Mouse (Mus musculus) CH12.LX (cell line): ENCODE results near the gene Usp45. TPM values are rescaled to one million over a fixed set of nuclear protein-coding genes. Genes with fewer than 3 reads are reported as not detected.
A peak's percentile ranks its signal among the peaks of the same experiment; 100 is the strongest.

Source experiments
- DNase-seq: peaks from one replicate; pipeline ENCODE4 v3.0.0-alpha.2; 2013; ENCODE audit errors: extremely low read depth
- H3K27ac ChIP-seq: 2 replicates; pipeline ENCODE4 v1.5.1; 2012; ENCODE audit warnings: low read depth, mild to moderate bottlenecking, control low read depth, moderate library complexity; ENCODE audit not compliant: insufficient read depth
- H3K27me3 ChIP-seq: replicated peaks from 2 replicates; pipeline ENCODE3; 2012; ENCODE audit warnings: inconsistent platforms
- H3K36me3 ChIP-seq, 2 experiments: replicated peaks in 1 of 2; 2 replicates each; pipeline versions ENCODE3 to v1.6.1; 2012; ENCODE audit warnings: inconsistent platforms in 1 of 2, low read length in 1 of 2, mild to moderate bottlenecking in 1 of 2, mixed read lengths in 1 of 2, moderate library complexity in 1 of 2; ENCODE audit not compliant: control insufficient read depth in 1 of 2, insufficient read depth in 1 of 2
- H3K4me1 ChIP-seq, 2 experiments: 2 replicates each; pipeline ENCODE4 v1.6.1; 2012; ENCODE audit warnings: inconsistent platforms in 1 of 2, moderate library complexity in 1 of 2; ENCODE audit not compliant: insufficient read depth in 2 of 2, control insufficient read depth in 1 of 2
- H3K4me2 ChIP-seq: 2 replicates; pipeline ENCODE4 v1.6.1; 2012; ENCODE audit warnings: low read depth, mild to moderate bottlenecking, control low read depth; ENCODE audit not compliant: poor library complexity, insufficient read depth, severe bottlenecking
- H3K4me3 ChIP-seq, 3 experiments: fragments of 150-350 bp in 1 of 3; sonication (generic) in 1 of 3; replicated peaks in 1 of 3; 2 replicates each; pipeline versions ENCODE3 to v1.5.1; 2011 to 2012; ENCODE audit warnings: low read depth in 2 of 3, low read length in 2 of 3, mild to moderate bottlenecking in 2 of 3, moderate library complexity in 2 of 3, control low read depth in 1 of 3, improper control_type of control experiment in 1 of 3, inconsistent platforms in 1 of 3, mixed read lengths in 1 of 3; ENCODE audit not compliant: poor library complexity in 1 of 3
- H3K79me2 ChIP-seq: replicated peaks from 2 replicates; pipeline ENCODE4 v1.6.1; 2012; ENCODE audit warnings: mild to moderate bottlenecking, moderate library complexity; ENCODE audit not compliant: control insufficient read depth, poor library complexity, insufficient read depth, severe bottlenecking; ENCODE audit errors: extremely low read depth
- H3K9ac ChIP-seq: 2 replicates; pipeline ENCODE4 v1.6.1; 2012; ENCODE audit warnings: low read depth, mild to moderate bottlenecking, control low read depth, moderate library complexity; ENCODE audit not compliant: insufficient read depth
- H3K9me3 ChIP-seq: replicated peaks from 2 replicates; pipeline ENCODE3; 2012; ENCODE audit warnings: low read length, inconsistent platforms, mixed read lengths
- BHLHE40 ChIP-seq: IDR thresholded peaks from 2 replicates; pipeline ENCODE4 v1.6.1; 2011; ENCODE audit warnings: mild to moderate bottlenecking, low read depth, low read length, improper control_type of control experiment
- CHD2 ChIP-seq: IDR thresholded peaks from 2 replicates; pipeline ENCODE4 v1.6.1; 2011; ENCODE audit warnings: low read length, improper control_type of control experiment
- CTCF ChIP-seq, 2 experiments: IDR thresholded peaks in 1 of 2; conservative IDR thresholded peaks in 1 of 2; 2 replicates each; pipeline ENCODE4 v1.5.1; 2011 to 2012; ENCODE audit warnings: low read depth in 2 of 2, low read length in 2 of 2, improper control_type of control experiment in 1 of 2, inconsistent platforms in 1 of 2, mild to moderate bottlenecking in 1 of 2, moderate library complexity in 1 of 2
- E2F4 ChIP-seq: IDR thresholded peaks from 2 replicates; pipeline ENCODE4 v1.6.1; 2011; ENCODE audit warnings: low read depth, low read length, improper control_type of control experiment; ENCODE audit not compliant: insufficient replicate concordance
- ELF1 ChIP-seq: IDR thresholded peaks from 2 replicates; pipeline ENCODE4 v1.6.1; 2014; ENCODE audit warnings: low read depth, mild to moderate bottlenecking, inconsistent platforms, low read length, improper control_type of control experiment
- EP300 ChIP-seq: IDR thresholded peaks from 2 replicates; pipeline ENCODE4 v1.6.1; 2011; ENCODE audit warnings: low read length, improper control_type of control experiment
- ETS1 ChIP-seq: conservative IDR thresholded peaks from 2 replicates; pipeline ENCODE4 v1.6.1; 2012; ENCODE audit warnings: low read depth, mild to moderate bottlenecking, inconsistent platforms, low read length, improper control_type of control experiment, moderate library complexity
- GABPA ChIP-seq: IDR thresholded peaks from 2 replicates; pipeline ENCODE4 v1.6.1; 2012; ENCODE audit warnings: low read depth, low read length, improper control_type of control experiment, inconsistent platforms; ENCODE audit not compliant: insufficient replicate concordance
- HCFC1 ChIP-seq: IDR thresholded peaks from 2 replicates; pipeline ENCODE4 v1.6.1; 2012; ENCODE audit warnings: low read depth, mild to moderate bottlenecking, inconsistent platforms, low read length, improper control_type of control experiment
- IRF4 ChIP-seq: IDR thresholded peaks from 2 replicates; pipeline ENCODE4 v1.6.1; 2014; ENCODE audit warnings: low read depth, mild to moderate bottlenecking, inconsistent platforms, low read length, improper control_type of control experiment
- JUN ChIP-seq: IDR thresholded peaks from 2 replicates; pipeline ENCODE4 v1.6.1; 2011; ENCODE audit warnings: low read depth, mild to moderate bottlenecking, low read length, improper control_type of control experiment, moderate library complexity; ENCODE audit not compliant: insufficient read depth
- JUND ChIP-seq: conservative IDR thresholded peaks from 2 replicates; pipeline ENCODE4 v1.6.1; 2011; ENCODE audit warnings: low read depth, low read length, improper control_type of control experiment
- KAT2A ChIP-seq: IDR thresholded peaks from 2 replicates; pipeline ENCODE4 v1.6.1; 2012; ENCODE audit warnings: low read length, improper control_type of control experiment, inconsistent platforms; ENCODE audit not compliant: insufficient replicate concordance
- MAFK ChIP-seq: IDR thresholded peaks from 2 replicates; pipeline ENCODE4 v1.6.1; 2011; ENCODE audit warnings: low read length, improper control_type of control experiment; ENCODE audit not compliant: insufficient replicate concordance
- MAX ChIP-seq: IDR thresholded peaks from 2 replicates; pipeline ENCODE4 v1.6.1; 2011; ENCODE audit warnings: low read length, improper control_type of control experiment
- MAZ ChIP-seq: IDR thresholded peaks from 2 replicates; pipeline ENCODE4 v1.6.1; 2012; ENCODE audit warnings: low read depth, mild to moderate bottlenecking, inconsistent platforms, low read length, improper control_type of control experiment, moderate library complexity
- MEF2A ChIP-seq: IDR thresholded peaks from 2 replicates; pipeline ENCODE4 v1.6.1; 2014; ENCODE audit warnings: low read depth, mild to moderate bottlenecking, inconsistent platforms, low read length, improper control_type of control experiment, borderline replicate concordance
- MXI1 ChIP-seq: IDR thresholded peaks from 2 replicates; pipeline ENCODE4 v1.6.1; 2011; ENCODE audit warnings: mild to moderate bottlenecking, low read depth, low read length, improper control_type of control experiment
- MYC ChIP-seq: IDR thresholded peaks from 2 replicates; pipeline ENCODE4 v1.6.1; 2011; ENCODE audit warnings: low read depth, mild to moderate bottlenecking, improper control_type of control experiment, low read length
- NELFE ChIP-seq: IDR thresholded peaks from 2 replicates; pipeline ENCODE4 v1.6.1; 2011; ENCODE audit warnings: low read depth, low read length, improper control_type of control experiment
- NRF1 ChIP-seq: IDR thresholded peaks from 2 replicates; pipeline ENCODE4 v1.6.1; 2014; ENCODE audit warnings: low read depth, mild to moderate bottlenecking, inconsistent platforms, low read length, improper control_type of control experiment, moderate library complexity
- PAX5 ChIP-seq: IDR thresholded peaks from 2 replicates; pipeline ENCODE4 v1.6.1; 2012; ENCODE audit warnings: low read length, inconsistent platforms, mixed read lengths
- POLR2A ChIP-seq: IDR thresholded peaks from 2 replicates; pipeline ENCODE4 v1.6.1; 2011; ENCODE audit warnings: low read depth, mild to moderate bottlenecking, improper control_type of control experiment, low read length
- POLR2AphosphoS2 ChIP-seq: IDR thresholded peaks from 2 replicates; pipeline ENCODE4 v1.6.1; 2011; ENCODE audit warnings: low read depth, low read length, improper control_type of control experiment
- RAD21 ChIP-seq: IDR thresholded peaks from 2 replicates; pipeline ENCODE4 v1.6.1; 2011; ENCODE audit warnings: low read depth, mild to moderate bottlenecking, low read length, improper control_type of control experiment, moderate library complexity
- RCOR1 ChIP-seq: conservative IDR thresholded peaks from 2 replicates; pipeline ENCODE4 v1.6.1; 2012; ENCODE audit warnings: low read depth, mild to moderate bottlenecking, inconsistent platforms, low read length, improper control_type of control experiment
- SIN3A ChIP-seq: IDR thresholded peaks from 2 replicates; pipeline ENCODE4 v1.6.1; 2012; ENCODE audit warnings: low read length, improper control_type of control experiment, inconsistent platforms
- SMC3 ChIP-seq: IDR thresholded peaks from 2 replicates; pipeline ENCODE4 v1.6.1; 2011; ENCODE audit warnings: low read depth, low read length, improper control_type of control experiment
- TBP ChIP-seq: conservative IDR thresholded peaks from 2 replicates; pipeline ENCODE4 v1.6.1; 2011; ENCODE audit warnings: low read depth, low read length, improper control_type of control experiment
- TCF12 ChIP-seq: IDR thresholded peaks from 2 replicates; pipeline ENCODE4 v1.6.1; 2014; ENCODE audit warnings: low read depth, mild to moderate bottlenecking, inconsistent platforms, low read length, improper control_type of control experiment
- UBTF ChIP-seq: IDR thresholded peaks from 2 replicates; pipeline ENCODE4 v1.6.1; 2012; ENCODE audit warnings: low read depth, mild to moderate bottlenecking, inconsistent platforms, low read length, improper control_type of control experiment, moderate library complexity
- USF1 ChIP-seq: IDR thresholded peaks from 2 replicates; pipeline ENCODE4 v1.6.1; 2014; ENCODE audit warnings: low read depth, mild to moderate bottlenecking, inconsistent platforms, low read length, improper control_type of control experiment
- USF2 ChIP-seq: conservative IDR thresholded peaks from 2 replicates; pipeline ENCODE4 v1.6.1; 2011; ENCODE audit warnings: low read depth, low read length, improper control_type of control experiment
- ZC3H11A ChIP-seq: IDR thresholded peaks from 2 replicates; pipeline ENCODE4 v1.6.1; 2012; ENCODE audit warnings: low read depth, mild to moderate bottlenecking, inconsistent platforms, low read length, improper control_type of control experiment
- ZKSCAN1 ChIP-seq: IDR thresholded peaks from 2 replicates; pipeline ENCODE4 v1.6.1; 2012; ENCODE audit warnings: low read depth, inconsistent platforms, low read length, improper control_type of control experiment, borderline replicate concordance
- ZMIZ1 ChIP-seq: IDR thresholded peaks from 2 replicates; pipeline ENCODE4 v1.6.1; 2012; ENCODE audit warnings: low read depth, mild to moderate bottlenecking, inconsistent platforms, low read length, improper control_type of control experiment
- ZNF384 ChIP-seq: IDR thresholded peaks from 2 replicates; pipeline ENCODE4 v1.6.1; 2012; ENCODE audit warnings: low read depth, low read length, improper control_type of control experiment, inconsistent platforms
- dilution Hi-C: fragments of 300-500 bp; cut with MboI; formaldehyde crosslinking; loops from 2 replicates; pipeline ENCODE4 v1.14.3; 2020; ENCODE audit warnings: low sequenced_read_pairs; ENCODE audit not compliant: extremely low pct_unique_long_range_greater_than_20kb, extremely low pct_ligation_motif_present
- in situ Hi-C: fragments of 300-500 bp; cut with MboI; formaldehyde crosslinking; loops from 3 replicates; pipeline ENCODE4 v1.14.3; 2019; ENCODE audit warnings: low sequenced_read_pairs, low pct_ligation_motif_present, low pct_unique_long_range_greater_than_20kb, mixed read lengths
- polyA plus RNA-seq: library from polyadenylated mRNA; unstranded; fragments of >175 nt; gene quantifications from 2 replicates; pipeline ENCODE4 v1.2.1, GENCODE M21; 2012; ENCODE audit warnings: low read depth; ENCODE audit not compliant: insufficient read length
- total RNA-seq, 2 experiments: library from RNA; depleted of rRNA; stranded (reverse); fragments of 300-350 nt in 1 of 2; fragments of >200 nt in 1 of 2; gene quantifications; 2 replicates each; pipeline ENCODE4 v1.2.3; 2012 to 2014

Usp45 gene
- total and polyA plus RNA-seq, 3 experiments = 16.7 to 30.6 (median 17.5) TPM

GRCm38 (mm10) chr4:21879565-21880220, 112.7 kb downstream of the Usp45 start, which contains the start of gene Coq3:
Gene Coq3 (plus strand): TSS chr4:21879673.
- peaks cover 4 to 9% of the 10 kb centered on the region in 2 experiments; a peak in 3 of 4 replicates for H3K4me1 ChIP-seq
- peak within 1 kb of the TSS; percentile 63 for H3K27ac ChIP-seq
- no peaks in the 10 kb centered on the region for H3K9me3 ChIP-seq
- H3K4me2 ChIP-seq = peak within 1 kb of the TSS; percentile 52
- H3K79me2 ChIP-seq = no peaks in the 10 kb centered on the region; the same call in 1 of the 2 replicates
- no peaks in the 10 kb centered on the region for H3K27me3 ChIP-seq
- peak; percentile 82 for DNase-seq
- peaks cover 4 to 29% of the 10 kb centered on the region in 2 experiments for H3K36me3 ChIP-seq
- peak within 1 kb of the TSS; percentile 72 for H3K9ac ChIP-seq
- dilution Hi-C loops (no loop called here), in situ Hi-C loops (no loop called here)
- peak within 1 kb of the TSS; percentile 56 to 73 (median 66) for H3K4me3 ChIP-seq
- TF ChIP-seq JUND = no peak
- TF ChIP-seq BHLHE40 = peak; percentile 79; the same call in 1 of the 2 replicates
- no peak for TF ChIP-seq E2F4
- TF ChIP-seq ZKSCAN1 = no peak
- TF ChIP-seq SMC3 = peak; percentile 21
- TF ChIP-seq TBP = peak; percentile 76
- TF ChIP-seq ZMIZ1 = peak; percentile 91
- TF ChIP-seq TCF12 = peak; percentile 57; the same call in 1 of the 2 replicates
- TF ChIP-seq EP300 = no peak
- no peak for TF ChIP-seq MEF2A
- TF ChIP-seq POLR2A = peak; percentile 93
- no peak for TF ChIP-seq RCOR1
- 0 out of 2 replicates have a peak, but pooled peaks have one; percentile 11 for TF ChIP-seq MAFK
- 0 out of 2 replicates have a peak, but pooled peaks have one; percentile 11 for TF ChIP-seq IRF4
- TF ChIP-seq ZNF384 = no peak
- TF ChIP-seq NRF1 = peak; percentile 94
- TF ChIP-seq ZC3H11A = no peak
- no peak; the same call in 1 of the 2 replicates for TF ChIP-seq RAD21
- peak; percentile 78 for TF ChIP-seq HCFC1
- 0 out of 2 replicates have a peak, but pooled peaks have one; percentile 47 for TF ChIP-seq MYC
- no peak for TF ChIP-seq PAX5
- no peak for TF ChIP-seq GABPA
- TF ChIP-seq MAZ = no peak
- TF ChIP-seq CTCF (conservative IDR thresholded peaks at IDR 0.05 in 1 of 2, IDR thresholded peaks at IDR 0.05 in 1 of 2; ENCODE audit: low read depth in 2 of 2, low read length in 2 of 2) = 0 out of 4 replicates have a peak, but pooled peaks of 1 of the 2 experiments have one; percentile 3
- TF ChIP-seq MXI1 = peak; percentile 74; the same call in 1 of the 2 replicates
- no peak; the same call in 1 of the 2 replicates for TF ChIP-seq CHD2
- no peak for TF ChIP-seq USF1
- TF ChIP-seq POLR2AphosphoS2 = peak; percentile 70; the same call in 1 of the 2 replicates
- no peak; the same call in 1 of the 2 replicates for TF ChIP-seq ETS1
- TF ChIP-seq NELFE = peak; percentile 93
- TF ChIP-seq SIN3A = peak; percentile 55; the same call in 1 of the 2 replicates
- TF ChIP-seq MAX = no peak; the same call in 1 of the 2 replicates
- TF ChIP-seq KAT2A = no peak
- TF ChIP-seq ELF1 = peak; percentile 81
- no peak for TF ChIP-seq JUN
- peak; percentile 60; the same call in 1 of the 2 replicates for TF ChIP-seq UBTF
- TF ChIP-seq USF2 = no peak
